Mouse (Mus musculus) limb, embryonic 14.5 days (tissue): ENCODE measurements at regions not wholly inside any gene's neighbourhood (a gene's known extent, or its start where the extent isn't known, plus 50 kb on each side); places are given as distances from the start of the nearest gene placed in this dataset.
"Not testable (repeated sequence)": the region's sequence is repeated elsewhere in the genome, so short reads cannot be mapped to it uniquely, and the experiment has no call there.

Experiments
- ATAC-seq: fragments of 200-750 bp; cut with Nextera tagmentation; 2 replicates; pipeline ENCODE4 v1.8.0; 2017; ENCODE audit warnings: low read depth, moderate number of reproducible peaks, moderate TSS enrichment; ENCODE audit not compliant: low FRiP score
- DNase-seq: peaks from one replicate; pipeline ENCODE4 v3.0.0-alpha.2; 2015; ENCODE audit warnings: low spot score
- H3K27ac ChIP-seq: fragments of 300-500 bp; sonication (generic); replicated peaks from 2 replicates; pipeline ENCODE4 v1.5.1; 2014; ENCODE audit warnings: low read depth, mild to moderate bottlenecking, low read length, moderate library complexity, mixed read lengths
- H3K27me3 ChIP-seq: fragments of 300-500 bp; sonication (generic); 2 replicates; pipeline ENCODE4 v1.6.1; 2014; ENCODE audit warnings: low read length, mixed read lengths; ENCODE audit not compliant: control insufficient read depth, insufficient read depth
- H3K36me3 ChIP-seq: fragments of 300-500 bp; sonication (generic); 2 replicates; pipeline ENCODE4 v1.6.1; 2014; ENCODE audit warnings: mild to moderate bottlenecking, low read length, moderate library complexity, mixed read lengths; ENCODE audit not compliant: control insufficient read depth, insufficient read depth
- H3K4me1 ChIP-seq: fragments of 300-500 bp; sonication (generic); 2 replicates; pipeline ENCODE4 v1.6.1; 2014; ENCODE audit warnings: antibody characterized with exemption, low read length, mixed read lengths; ENCODE audit not compliant: control insufficient read depth, insufficient read depth
- H3K4me2 ChIP-seq: fragments of 300-500 bp; sonication (generic); replicated peaks from 2 replicates; pipeline ENCODE4 v1.6.1; 2014; ENCODE audit warnings: low read depth, mild to moderate bottlenecking, low read length, moderate library complexity; ENCODE audit not compliant: severe bottlenecking
- H3K4me3 ChIP-seq: fragments of 300-500 bp; sonication (generic); replicated peaks from 2 replicates; pipeline ENCODE4 v1.5.1; 2014; ENCODE audit warnings: low read length
- H3K9ac ChIP-seq: fragments of 300-500 bp; sonication (generic); 2 replicates; pipeline ENCODE4 v1.6.1; 2014; ENCODE audit warnings: mild to moderate bottlenecking, low read depth, low read length, moderate library complexity; ENCODE audit not compliant: severe bottlenecking
- H3K9me3 ChIP-seq: fragments of 300-500 bp; sonication (generic); 2 replicates; pipeline ENCODE4 v1.6.1; 2016; ENCODE audit warnings: low read length; ENCODE audit not compliant: control insufficient read depth
- POLR2A ChIP-seq: fragments of 200-500 bp; IDR thresholded peaks from 2 replicates; pipeline ENCODE4 v1.8.0; 2012; ENCODE audit warnings: inconsistent platforms, mild to moderate bottlenecking, moderate library complexity, borderline replicate concordance; ENCODE audit not compliant: insufficient read depth, insufficient read length; ENCODE audit errors: extremely low read depth
- WGBS: fragments of 180-500 bp; shearing (Covaris S2); extraction: QIAGEN DNeasy Blood & Tissue Kit; methylation state at CpG from one replicate; pipeline ENCODE4 v1.1.7; 2014; 5-methylcytosine and 5-hydroxymethylcytosine counted together

- Histone ChIP-seq H3K4me3 (no peak overlapping the region), H3K4me1 (no peaks in the 10 kb centered on the region), H3K9me3 (no peaks in the 10 kb centered on the region), H3K9ac (no peak overlapping the region), H3K27me3 (no peaks in the 10 kb centered on the region), H3K36me3 (no peaks in the 10 kb centered on the region), H3K4me2 (no peak overlapping the region), H3K27ac (no peak overlapping the region)
- no peak for TF ChIP-seq POLR2A
- no peak for ATAC-seq
- DNase-seq = no peak
Observed at GRCm38 (mm10) chr1:80969927-80970326, 106.8 kb upstream of the Nyap2 start.

DNA sequence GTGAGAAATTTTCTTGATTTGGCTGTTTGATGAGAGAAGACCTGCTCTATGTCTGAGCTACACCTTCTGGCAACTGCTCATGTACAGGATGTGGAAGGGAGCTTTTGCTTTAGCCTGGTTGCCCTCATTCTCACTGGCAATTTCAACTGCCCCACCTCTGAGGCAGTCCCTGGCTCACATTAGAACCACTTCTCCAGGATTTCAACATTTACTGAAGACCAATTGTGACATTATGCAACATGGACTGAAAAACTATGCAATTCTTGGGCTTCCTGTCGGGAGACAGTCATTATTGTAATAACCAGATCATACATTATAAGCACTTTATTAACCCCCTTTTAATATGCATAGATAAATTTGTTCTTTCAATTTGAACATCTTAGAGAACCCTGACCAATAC is 107.6 kb upstream of the Nyap2 start:
- Histone ChIP-seq H3K27me3 (no peaks in the 10 kb centered on the region), H3K4me2 (no peak overlapping the region), H3K9ac (no peak overlapping the region), H3K27ac (no peak overlapping the region), H3K4me3 (no peak overlapping the region), H3K36me3 (no peaks in the 10 kb centered on the region), H3K4me1 (no peaks in the 10 kb centered on the region), H3K9me3 (no peaks in the 10 kb centered on the region)
- no peak for ATAC-seq
- 69% methylated on average over 1 of the region's 1 CpGs for WGBS
- DNase-seq = no peak
- no peak for TF ChIP-seq POLR2A

DNA sequence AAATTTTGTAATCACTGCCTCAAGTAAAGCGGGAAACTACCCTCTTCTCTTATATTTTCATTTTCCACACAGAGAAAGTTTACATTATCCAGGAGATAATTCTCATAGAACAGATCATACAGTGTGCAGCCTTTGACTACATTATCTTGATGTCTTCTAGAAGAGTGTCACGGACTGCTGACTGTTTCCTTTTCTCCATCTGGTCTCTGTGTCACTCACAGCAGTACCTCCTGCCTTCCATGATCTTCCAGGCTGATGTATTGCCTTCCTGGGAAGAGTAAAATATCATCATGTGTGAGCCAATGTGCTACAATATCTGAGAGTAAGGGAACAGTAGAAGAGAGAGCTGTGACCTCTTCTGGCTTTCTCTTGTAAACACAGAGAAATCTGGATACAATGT is 111.0 kb upstream of the Nyap2 start:
- ATAC-seq = no peak
- H3K4me1 ChIP-seq = no peaks in the 10 kb centered on the region
- 77% methylated on average over 2 of the region's 2 CpGs for WGBS
- H3K27ac ChIP-seq = no peak overlapping the region
- no peak overlapping the region for H3K4me2 ChIP-seq
- H3K36me3 ChIP-seq = no peaks in the 10 kb centered on the region
- no peak for TF ChIP-seq POLR2A
- H3K4me3 ChIP-seq = no peak overlapping the region
- no peaks in the 10 kb centered on the region for H3K27me3 ChIP-seq
- no peak overlapping the region for H3K9ac ChIP-seq
- no peak for DNase-seq
- H3K9me3 ChIP-seq = no peaks in the 10 kb centered on the region

- 89% methylated on average over 5 of the region's 5 CpGs for WGBS
- ATAC-seq = no peak
- H3K4me2 ChIP-seq = no peak overlapping the region
Observed at GRCm38 (mm10) chr1:80964376-80964775, 112.4 kb upstream of the Nyap2 start.

DNA sequence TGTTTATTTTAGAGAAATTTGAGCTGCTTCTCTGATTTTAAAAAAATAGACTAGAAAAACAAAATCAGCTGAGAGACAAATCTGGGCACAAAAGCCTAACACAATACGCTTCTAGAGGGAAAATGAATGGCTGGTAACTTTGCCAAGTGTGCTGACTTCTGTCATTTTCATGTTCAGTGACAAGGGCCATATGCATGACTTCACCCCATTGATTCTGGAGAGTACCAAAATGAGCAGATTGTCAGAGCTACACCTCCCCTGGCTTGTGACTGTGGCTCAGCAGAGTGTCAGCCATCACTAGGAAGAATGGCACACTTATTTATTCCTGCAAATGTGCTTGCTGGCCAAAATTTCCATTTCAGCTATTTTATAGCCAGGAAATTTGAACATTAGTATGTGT is 112.9 kb upstream of the Nyap2 start:
- TF ChIP-seq POLR2A = no peak
- Histone ChIP-seq H3K9ac (no peak overlapping the region), H3K27me3 (no peaks in the 10 kb centered on the region), H3K27ac (no peak overlapping the region), H3K4me3 (no peak overlapping the region), H3K4me1 (no peaks in the 10 kb centered on the region), H3K36me3 (no peaks in the 10 kb centered on the region), H3K4me2 (no peak overlapping the region), H3K9me3 (no peaks in the 10 kb centered on the region)
- 95% methylated on average over 1 of the region's 1 CpGs for WGBS
- ATAC-seq = no peak
- no peak for DNase-seq

More at GRCm38 (mm10) chr1:80964376-80964775, 112.4 kb upstream of the Nyap2 start:
- H3K4me3 ChIP-seq = no peak overlapping the region
- no peaks in the 10 kb centered on the region for H3K9me3 ChIP-seq
- no peak overlapping the region for H3K9ac ChIP-seq
- no peak for DNase-seq
- no peaks in the 10 kb centered on the region for H3K4me1 ChIP-seq
- no peak overlapping the region for H3K27ac ChIP-seq
- no peaks in the 10 kb centered on the region for H3K27me3 ChIP-seq
- no peaks in the 10 kb centered on the region for H3K36me3 ChIP-seq
- no peak for TF ChIP-seq POLR2A

DNA sequence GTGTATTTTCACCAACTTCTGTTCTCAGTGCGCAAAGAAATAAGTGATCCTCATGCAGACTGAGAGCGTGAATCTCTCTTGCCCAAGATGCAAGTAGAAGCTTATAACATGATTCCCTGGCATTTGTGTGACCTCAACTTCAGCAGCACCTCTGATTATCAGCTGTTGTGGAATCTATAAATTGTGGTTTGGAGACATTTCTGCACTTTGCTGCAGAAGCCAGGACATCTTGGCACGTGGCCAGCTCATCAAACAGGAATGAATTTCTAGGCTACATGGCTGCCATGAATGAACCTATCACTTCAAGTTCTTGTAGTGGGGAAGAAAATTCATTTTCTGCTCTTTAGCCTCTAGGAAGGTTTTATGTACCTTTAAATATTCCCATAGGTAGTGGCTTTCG is 126.3 kb upstream of the Nyap2 start:
- no peak for TF ChIP-seq POLR2A
- DNase-seq = peak; percentile 6
- H3K4me1 ChIP-seq = no peaks in the 10 kb centered on the region
- H3K4me2 ChIP-seq = no peak overlapping the region
- no peak overlapping the region for H3K4me3 ChIP-seq
- no peak for ATAC-seq
- H3K27ac ChIP-seq = no peak overlapping the region
- no peaks in the 10 kb centered on the region for H3K9me3 ChIP-seq
- H3K9ac ChIP-seq = no peak overlapping the region
- H3K36me3 ChIP-seq = no peaks in the 10 kb centered on the region
- WGBS = 72% methylated on average over 4 of the region's 4 CpGs
- no peaks in the 10 kb centered on the region for H3K27me3 ChIP-seq

DNA sequence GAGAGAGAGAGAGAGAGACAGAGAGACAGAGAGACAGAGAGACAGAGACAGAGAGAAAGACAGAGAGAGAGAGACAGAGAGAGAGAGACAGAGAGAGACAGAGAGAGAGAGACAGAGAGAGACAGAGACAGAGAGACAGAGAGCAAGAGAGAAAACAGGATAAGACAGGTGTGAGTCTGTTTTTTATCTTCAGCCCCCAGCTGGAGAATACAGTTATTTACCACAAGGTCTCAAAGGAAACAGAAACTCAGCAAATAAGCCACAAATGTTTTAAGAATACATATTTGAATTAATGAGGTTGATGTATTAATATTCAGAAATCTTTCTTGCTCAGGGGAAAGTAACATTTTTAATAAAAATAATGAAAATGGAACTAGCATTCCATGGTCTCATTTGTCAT is 130.7 kb upstream of the Nyap2 start:
- not testable (repeated sequence) for H3K9ac ChIP-seq, H3K9me3 ChIP-seq, H3K27me3 ChIP-seq, H3K27ac ChIP-seq, DNase-seq, ATAC-seq, H3K36me3 ChIP-seq, H3K4me1 ChIP-seq, H3K4me3 ChIP-seq, H3K4me2 ChIP-seq
